Mouse (Mus musculus): ENCODE measurements around the gene Sema3e. TPM values are rescaled to one million over a fixed set of nuclear protein-coding genes. Genes with fewer than 3 reads are reported as not detected.

Sema3e gene
- polyA plus RNA-seq, 1 experiment from 2014 or later: 0.02 TPM

- no peaks in the 10 kb centered on the region for H3K9me3 ChIP-seq (ENCODE audit: low read length)
- H3K4me3 ChIP-seq (ENCODE audit: low read depth, low read length): no peak overlapping the region
- ATAC-seq (no peak), DNase-seq (no peak)
- no peak overlapping the region for H3K27ac ChIP-seq (ENCODE audit: low read depth)
- H3K36me3 ChIP-seq (replicated peaks; ENCODE audit: insufficient read depth, low read length): no peaks in the 10 kb centered on the region
- no peaks in the 10 kb centered on the region for H3K27me3 ChIP-seq (ENCODE audit: insufficient read depth, low read length)
- 68% methylated on average over 5 of the region's 5 CpGs for WGBS (ENCODE audit: insufficient replicate concordance)
- H3K4me2 ChIP-seq (ENCODE audit: low read depth, low read length): no peak overlapping the region
- H3K9ac ChIP-seq (replicated peaks): no peak overlapping the region
- H3K4me1 ChIP-seq (ENCODE audit: insufficient read depth): no peaks in the 10 kb centered on the region
- TF ChIP-seq EP300 (IDR thresholded peaks at IDR 0.05; ENCODE audit: low read depth): no peak
- no peak for TF ChIP-seq CTCF (IDR thresholded peaks at IDR 0.05; ENCODE audit: low read depth)
Measured at GRCm38 (mm10) chr5:14054472-14054871, 29.4 kb downstream of the Sema3e start.

- Histone ChIP-seq H3K27ac (ENCODE audit: low read depth) (no peak overlapping the region), H3K4me3 (ENCODE audit: low read depth, low read length) (no peak overlapping the region), H3K9me3 (ENCODE audit: low read length) (no peaks in the 10 kb centered on the region), H3K27me3 (ENCODE audit: insufficient read depth, low read length) (no peaks in the 10 kb centered on the region), H3K36me3 (replicated peaks; ENCODE audit: insufficient read depth, low read length) (no peaks in the 10 kb centered on the region), H3K4me1 (ENCODE audit: insufficient read depth) (no peaks in the 10 kb centered on the region), H3K4me2 (ENCODE audit: low read depth, low read length) (no peak overlapping the region), H3K9ac (replicated peaks) (no peak overlapping the region)
- ATAC-seq (no peak), DNase-seq (no peak)
- TF ChIP-seq CTCF (IDR thresholded peaks at IDR 0.05; ENCODE audit: low read depth) (no peak), EP300 (IDR thresholded peaks at IDR 0.05; ENCODE audit: low read depth) (no peak)
- WGBS (ENCODE audit: insufficient replicate concordance): 74% methylated on average over 4 of the region's 4 CpGs
Measured at GRCm38 (mm10) chr5:14059895-14060553, 34.9 kb downstream of the Sema3e start.

- H3K36me3 ChIP-seq (replicated peaks; ENCODE audit: insufficient read depth, low read length): no peaks in the 10 kb centered on the region
- DNase-seq (no peak), ATAC-seq (no peak)
- no peaks in the 10 kb centered on the region for H3K9me3 ChIP-seq (ENCODE audit: low read length)
- no peak overlapping the region for H3K9ac ChIP-seq (replicated peaks)
- H3K4me1 ChIP-seq (ENCODE audit: insufficient read depth): no peaks in the 10 kb centered on the region
- no peaks in the 10 kb centered on the region for H3K27me3 ChIP-seq (ENCODE audit: insufficient read depth, low read length)
- 64% methylated on average over 4 of the region's 4 CpGs for WGBS (ENCODE audit: insufficient replicate concordance)
- no peak for TF ChIP-seq CTCF (IDR thresholded peaks at IDR 0.05; ENCODE audit: low read depth)
- TF ChIP-seq EP300 (IDR thresholded peaks at IDR 0.05; ENCODE audit: low read depth): no peak
- no peak overlapping the region for H3K27ac ChIP-seq (ENCODE audit: low read depth)
- H3K4me2 ChIP-seq (ENCODE audit: low read depth, low read length): no peak overlapping the region
- H3K4me3 ChIP-seq (ENCODE audit: low read depth, low read length): no peak overlapping the region
Measured at GRCm38 (mm10) chr5:14062918-14063481, 37.9 kb downstream of the Sema3e start.

- no peak for DNase-seq
- Histone ChIP-seq H3K27me3 (ENCODE audit: insufficient read depth, low read length) (no peaks in the 10 kb centered on the region), H3K4me1 (ENCODE audit: insufficient read depth) (no peaks in the 10 kb centered on the region), H3K9me3 (ENCODE audit: low read length) (no peaks in the 10 kb centered on the region), H3K4me3 (ENCODE audit: low read depth, low read length) (no peak overlapping the region), H3K36me3 (replicated peaks; ENCODE audit: insufficient read depth, low read length) (no peaks in the 10 kb centered on the region), H3K4me2 (ENCODE audit: low read depth, low read length) (no peak overlapping the region), H3K27ac (ENCODE audit: low read depth) (no peak overlapping the region), H3K9ac (replicated peaks) (no peak overlapping the region)
- TF ChIP-seq CTCF (IDR thresholded peaks at IDR 0.05; ENCODE audit: low read depth) (no peak), EP300 (IDR thresholded peaks at IDR 0.05; ENCODE audit: low read depth) (no peak)
- no peak for ATAC-seq
- 77% methylated on average over 3 of the region's 3 CpGs for WGBS (ENCODE audit: insufficient replicate concordance)
Measured at GRCm38 (mm10) chr5:14073152-14073551, 48.1 kb downstream of the Sema3e start.

- Histone ChIP-seq H3K27me3 (ENCODE audit: insufficient read depth, low read length) (no peaks in the 10 kb centered on the region), H3K4me2 (ENCODE audit: low read depth, low read length) (no peak overlapping the region), H3K4me3 (ENCODE audit: low read depth, low read length) (no peak overlapping the region), H3K9me3 (ENCODE audit: low read length) (no peaks in the 10 kb centered on the region), H3K9ac (replicated peaks) (no peak overlapping the region), H3K4me1 (ENCODE audit: insufficient read depth) (no peaks in the 10 kb centered on the region), H3K27ac (ENCODE audit: low read depth) (no peak overlapping the region), H3K36me3 (replicated peaks; ENCODE audit: insufficient read depth, low read length) (no peaks in the 10 kb centered on the region)
- ATAC-seq: no peak
- no peak for DNase-seq
- 78% methylated on average over 2 of the region's 2 CpGs for WGBS (ENCODE audit: insufficient replicate concordance)
- TF ChIP-seq CTCF (IDR thresholded peaks at IDR 0.05; ENCODE audit: low read depth): no peak
- TF ChIP-seq EP300 (IDR thresholded peaks at IDR 0.05; ENCODE audit: low read depth): no peak
Measured at GRCm38 (mm10) chr5:14088100-14088499, 63.0 kb downstream of the Sema3e start.

GRCm38 (mm10) chr5:14089875-14090608 lies 65.0 kb downstream of the Sema3e start:
- ATAC-seq (no peak), DNase-seq (no peak)
- H3K4me1 ChIP-seq (ENCODE audit: insufficient read depth): no peaks in the 10 kb centered on the region
- H3K27ac ChIP-seq (ENCODE audit: low read depth): no peak overlapping the region
- no peak for TF ChIP-seq EP300 (IDR thresholded peaks at IDR 0.05; ENCODE audit: low read depth)
- no peak for TF ChIP-seq CTCF (IDR thresholded peaks at IDR 0.05; ENCODE audit: low read depth)
- H3K4me3 ChIP-seq (ENCODE audit: low read depth, low read length): no peak overlapping the region
- H3K4me2 ChIP-seq (ENCODE audit: low read depth, low read length): no peak overlapping the region
- WGBS (ENCODE audit: insufficient replicate concordance): 80% methylated on average over 9 of the region's 9 CpGs
- no peak overlapping the region for H3K9ac ChIP-seq (replicated peaks)
- H3K36me3 ChIP-seq (replicated peaks; ENCODE audit: insufficient read depth, low read length): no peaks in the 10 kb centered on the region
- no peaks in the 10 kb centered on the region for H3K9me3 ChIP-seq (ENCODE audit: low read length)
- H3K27me3 ChIP-seq (ENCODE audit: insufficient read depth, low read length): no peaks in the 10 kb centered on the region
